Mouse (Mus musculus) liver, embryonic 14.5 days (tissue): ENCODE measurements at regions not wholly inside any gene's neighbourhood (a gene's known extent, or its start where the extent isn't known, plus 50 kb on each side); places are given as distances from the start of the nearest gene placed in this dataset.

Source experiments
- CTCF ChIP-seq: IDR thresholded peaks from 2 replicates; pipeline ENCODE4 v1.5.1; 2016; ENCODE audit warnings: antibody characterized with exemption, low read depth, control low read depth
- EP300 ChIP-seq: IDR thresholded peaks from 2 replicates; pipeline ENCODE4 v1.6.1; 2016; ENCODE audit warnings: antibody characterized with exemption, low read depth

DNA sequence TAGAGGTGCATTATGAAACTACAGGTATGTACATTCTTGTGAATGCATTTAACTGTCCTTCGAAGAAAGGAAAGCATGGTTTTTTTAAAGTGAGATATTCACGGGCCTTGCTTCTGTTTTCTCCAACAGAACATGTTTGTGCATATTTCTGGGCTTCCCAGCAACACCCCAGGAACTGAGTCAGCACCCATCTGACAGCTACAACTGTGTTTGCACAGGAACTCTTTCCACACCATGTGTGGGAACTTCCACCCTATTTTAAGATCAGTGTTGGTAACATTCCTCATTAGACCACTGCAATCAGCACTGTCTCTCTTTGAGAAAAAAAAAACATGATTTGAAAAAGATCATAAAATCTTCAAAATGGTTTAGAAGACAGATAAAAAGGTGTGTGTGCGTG, 538.6 kb upstream of the Gm10306 start:
- TF ChIP-seq CTCF = no peak
- TF ChIP-seq EP300 = no peak
